Mouse (Mus musculus) limb, embryonic 13.5 days (tissue): ENCODE results near the gene Csnk2b. TPM values are rescaled to one million over a fixed set of nuclear protein-coding genes. Genes with fewer than 3 reads are reported as not detected.

Experiments
- ATAC-seq: fragments of 200-750 bp; cut with Nextera tagmentation; 2 replicates; pipeline ENCODE4 v1.8.0; 2017; ENCODE audit warnings: low read depth, moderate number of reproducible peaks, moderate TSS enrichment; ENCODE audit not compliant: low FRiP score
- H3K27ac ChIP-seq: fragments of 300-500 bp; sonication (generic); 2 replicates; pipeline ENCODE4 v1.5.1; 2015; ENCODE audit warnings: inconsistent platforms, mild to moderate bottlenecking, moderate library complexity
- H3K27me3 ChIP-seq: fragments of 300-500 bp; sonication (generic); 2 replicates; pipeline ENCODE4 v1.6.1; 2015; ENCODE audit warnings: mild to moderate bottlenecking, inconsistent platforms
- H3K36me3 ChIP-seq: fragments of 300-500 bp; sonication (generic); 2 replicates; pipeline ENCODE4 v1.6.1; 2015; ENCODE audit warnings: inconsistent platforms, mild to moderate bottlenecking, moderate library complexity
- H3K4me1 ChIP-seq: fragments of 300-500 bp; sonication (generic); 2 replicates; pipeline ENCODE4 v1.6.1; 2015; ENCODE audit warnings: inconsistent platforms
- H3K4me2 ChIP-seq: fragments of 300-500 bp; sonication (generic); replicated peaks from 2 replicates; pipeline ENCODE4 v1.6.1; 2015; ENCODE audit warnings: inconsistent platforms, mild to moderate bottlenecking, moderate library complexity
- H3K4me3 ChIP-seq: fragments of 300-500 bp; sonication (generic); 2 replicates; pipeline ENCODE4 v1.5.1; 2015; ENCODE audit warnings: moderate library complexity, mild to moderate bottlenecking, inconsistent platforms
- H3K9ac ChIP-seq: fragments of 300-500 bp; sonication (generic); 2 replicates; pipeline ENCODE4 v1.6.1; 2015; ENCODE audit warnings: mild to moderate bottlenecking, inconsistent platforms
- H3K9me3 ChIP-seq: fragments of 300-500 bp; sonication (generic); 2 replicates; pipeline ENCODE4 v1.6.1; 2016; ENCODE audit warnings: inconsistent platforms
- WGBS: fragments of 180-500 bp; shearing (Covaris S2); methylation state at CpG from one replicate; pipeline ENCODE4 v1.1.7; 2015; 5-methylcytosine and 5-hydroxymethylcytosine counted together
- polyA plus RNA-seq: library from polyadenylated mRNA; unstranded; fragments of >200 nt; fragmentation: Nextera tagmentation; extraction: Ambion mirVana; gene quantifications from 2 replicates; pipeline ENCODE4 v1.2.1, GENCODE M21; 2015

Gene Csnk2b
- polyA plus RNA-seq, 1 experiment from 2014 or later, result 279 TPM

DNA sequence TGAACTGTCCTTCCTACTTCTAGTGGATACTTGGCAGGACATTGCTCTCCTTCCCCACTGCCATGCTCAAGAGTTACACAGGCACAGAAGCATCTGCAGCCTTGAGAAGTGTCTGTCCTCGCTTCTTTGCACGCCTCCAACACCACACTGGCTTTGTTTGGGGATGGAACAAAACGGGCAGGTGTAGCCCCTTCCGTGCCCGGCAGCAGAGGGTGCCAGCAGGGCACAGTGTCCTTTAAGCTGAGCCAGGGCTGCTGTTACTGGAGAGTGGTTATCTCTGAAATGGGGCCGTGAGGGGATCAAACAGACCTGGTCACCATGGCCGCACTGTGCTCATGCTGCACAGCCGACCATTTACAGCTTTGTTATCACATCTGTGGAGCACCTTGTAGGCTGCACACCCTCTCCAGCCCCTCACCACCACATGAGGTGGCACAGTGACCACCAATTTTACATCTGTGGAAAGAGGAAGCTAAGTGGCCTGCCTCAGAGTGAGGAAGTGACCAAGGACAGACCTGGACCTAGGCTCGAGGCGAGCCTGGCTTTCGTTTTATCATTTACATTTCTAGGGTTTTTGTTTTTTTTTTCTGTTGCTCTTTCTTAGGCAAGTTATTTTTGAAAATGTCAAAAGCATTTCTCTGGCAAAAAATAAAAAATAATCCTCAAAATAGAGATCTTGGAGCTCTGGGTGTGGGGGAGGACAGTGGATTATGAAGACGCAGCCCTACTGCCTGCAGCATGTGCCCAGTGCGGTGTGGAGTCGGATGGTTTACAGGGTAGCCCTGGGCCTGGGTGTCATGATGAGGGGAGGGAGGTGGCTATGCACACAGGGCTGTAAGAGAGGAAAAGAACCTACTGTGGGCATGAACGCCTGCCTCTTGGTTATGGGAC, 27.1 kb downstream of the Csnk2b start:
- H3K4me3 ChIP-seq, result no peak overlapping the region
- H3K27ac ChIP-seq, result no peak overlapping the region
- WGBS, result 87% methylated on average over 15 of the region's 15 CpGs
- 0 out of 2 replicates have a peak overlapping the region, but pooled peaks have one; percentile 31 for H3K9ac ChIP-seq
- H3K27me3 ChIP-seq, result no peaks in the 10 kb centered on the region
- no peak overlapping the region for H3K4me2 ChIP-seq
- H3K4me1 ChIP-seq, result peaks cover 9% of the 10 kb centered on the region
- peaks cover 87% of the 10 kb centered on the region for H3K36me3 ChIP-seq
- ATAC-seq, result no peak
- H3K9me3 ChIP-seq, result no peaks in the 10 kb centered on the region

DNA sequence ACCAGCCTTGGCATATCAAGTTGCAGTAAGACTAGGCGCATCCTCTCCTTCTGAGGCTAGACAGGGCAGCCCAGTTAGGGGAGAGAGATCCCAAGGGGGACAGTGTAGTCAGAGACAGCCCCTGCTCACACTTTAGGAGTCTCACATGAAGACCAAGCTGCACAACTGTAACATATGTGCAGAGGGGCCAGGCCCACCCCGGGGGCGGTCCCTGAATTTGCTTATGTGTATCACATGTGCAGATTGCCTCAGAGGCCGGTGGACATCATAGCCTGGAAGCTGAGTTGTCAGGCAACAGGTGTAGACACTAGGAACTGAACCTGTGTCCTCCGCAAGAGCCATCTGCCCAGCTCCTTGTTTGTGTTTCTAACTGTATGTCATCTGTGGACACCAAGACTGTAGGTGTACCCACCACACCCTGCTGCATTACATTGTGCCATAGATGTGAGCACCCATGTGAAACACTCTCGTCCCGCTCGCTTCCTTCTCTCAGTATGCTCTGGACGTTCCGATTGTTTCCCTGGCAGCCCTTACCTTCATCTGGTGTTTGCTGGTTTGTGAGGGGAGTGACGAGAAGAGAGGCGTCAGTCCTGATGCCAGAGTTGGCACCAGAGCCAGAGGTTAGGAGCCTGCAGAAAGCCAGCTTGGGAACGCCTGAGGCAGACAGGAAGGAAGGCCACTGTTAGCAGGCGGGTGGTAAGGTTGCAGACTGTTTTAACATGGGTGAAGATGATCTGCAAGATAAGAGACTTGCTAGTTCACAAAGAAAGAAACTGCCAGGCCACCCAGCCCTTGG, 29.3 kb downstream of the Csnk2b start:
- H3K36me3 ChIP-seq, result peaks cover 65% of the 10 kb centered on the region
- 89% methylated on average over 14 of the region's 14 CpGs for WGBS
- no peak for ATAC-seq

DNA sequence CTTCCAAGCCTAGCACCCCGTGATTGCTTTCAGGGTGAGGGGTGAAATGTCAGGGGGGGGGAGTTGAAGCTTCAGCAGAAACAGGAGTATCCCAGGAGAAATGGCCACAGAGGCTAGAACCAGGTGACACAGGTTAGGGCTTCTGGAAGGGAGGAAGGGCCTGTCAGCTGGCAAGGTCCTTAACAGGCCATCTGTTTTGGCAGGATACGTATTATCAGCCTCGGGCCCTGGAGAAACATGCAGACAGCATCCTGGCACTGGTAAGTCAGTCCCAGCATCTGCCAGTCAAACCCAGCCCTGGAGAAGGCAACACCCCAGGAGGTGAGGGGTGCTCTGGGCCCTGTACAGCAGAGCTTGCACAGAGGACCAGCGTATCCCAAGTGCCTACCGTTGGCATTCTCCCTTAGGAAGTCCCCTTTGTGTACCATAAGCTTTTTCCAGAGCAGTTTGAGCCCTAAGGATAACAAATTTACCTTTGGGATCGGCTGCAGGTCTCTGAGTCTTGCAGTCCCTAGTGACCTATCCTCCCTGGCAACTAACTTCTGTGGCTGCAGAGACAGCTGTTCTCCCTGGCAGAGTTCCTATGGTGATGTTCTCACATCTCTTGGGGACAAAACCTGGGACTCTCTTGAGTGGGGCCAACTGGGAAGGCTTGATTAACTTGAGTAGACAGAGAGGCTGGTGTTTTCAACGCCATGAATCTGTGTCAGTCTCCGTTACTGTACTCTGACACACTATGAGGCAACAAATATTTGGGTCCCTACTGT, 31.5 kb downstream of the Csnk2b start:
- Histone ChIP-seq H3K9ac (peak overlapping the region; percentile 86), H3K4me2 (peak overlapping the region; percentile 65), H3K9me3 (no peaks in the 10 kb centered on the region), H3K4me3 (peak overlapping the region; percentile 64), H3K36me3 (peaks cover 43% of the 10 kb centered on the region), H3K27ac (0 out of 2 replicates have a peak overlapping the region, but pooled peaks have one; percentile 94), H3K4me1 (peaks cover 9% of the 10 kb centered on the region), H3K27me3 (no peaks in the 10 kb centered on the region)
- WGBS, result 69% methylated on average over 8 of the region's 8 CpGs
- no peak for ATAC-seq

More for the DNA sequence above, 29.3 kb downstream of the Csnk2b start:
- Histone ChIP-seq H3K4me2 (no peak overlapping the region), H3K9me3 (no peaks in the 10 kb centered on the region), H3K9ac (no peak overlapping the region), H3K4me1 (peaks cover 9% of the 10 kb centered on the region), H3K4me3 (no peak overlapping the region), H3K27ac (no peak overlapping the region), H3K27me3 (no peaks in the 10 kb centered on the region)

DNA sequence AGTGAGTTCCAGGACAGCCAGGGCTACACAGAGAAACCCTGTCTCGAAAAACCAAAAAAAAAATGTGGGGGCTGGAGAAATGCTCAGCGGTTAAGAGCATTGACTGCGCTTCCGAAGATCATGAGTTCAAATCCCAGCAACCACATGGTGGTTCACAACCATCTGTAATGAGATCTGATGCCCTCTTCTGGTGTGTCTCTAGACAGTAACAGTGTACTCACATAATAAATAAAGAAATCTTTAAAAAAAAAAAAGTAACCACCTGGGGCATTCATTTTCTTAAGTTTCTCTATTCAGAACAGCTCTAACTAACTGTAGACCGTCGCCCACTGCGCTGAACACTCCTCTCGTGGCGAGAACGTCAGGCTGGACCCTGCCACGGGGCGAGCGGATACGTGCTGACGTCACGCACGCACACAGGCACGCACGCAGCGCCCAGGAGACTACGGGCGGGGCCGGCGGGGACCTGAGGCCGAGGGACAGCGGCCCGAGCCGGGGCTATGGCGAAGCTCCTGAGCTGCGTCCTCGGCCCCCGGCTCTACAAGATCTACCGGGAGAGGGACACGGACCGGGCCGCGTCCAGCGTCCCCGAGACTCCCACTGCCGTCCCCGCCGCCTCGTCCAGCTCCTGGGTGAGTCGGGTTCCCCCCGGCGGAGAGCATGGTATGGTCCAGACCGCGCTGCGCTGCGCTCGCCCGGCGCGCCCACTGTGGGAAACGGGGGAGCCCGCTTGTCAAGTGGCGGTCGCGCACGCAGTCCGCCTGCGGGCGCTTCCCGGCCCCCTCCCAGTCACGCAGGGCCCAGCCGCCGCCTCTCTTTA, 32.8 kb downstream of the Csnk2b start, which contains the start of gene Abhd16a:
Gene Abhd16a, plus strand, starts transcription at position 439 of the 820 bp plus-strand sequence.
- H3K9ac ChIP-seq, result peak within 1 kb of the TSS; percentile 86
- 3% methylated on average over 67 of the region's 67 CpGs for WGBS
- peaks cover 31% of the 10 kb centered on the region for H3K36me3 ChIP-seq
- peak within 1 kb of the TSS; percentile 65 for H3K4me2 ChIP-seq
- peak within 1 kb of the TSS; percentile 64 for H3K4me3 ChIP-seq
- no peaks in the 10 kb centered on the region for H3K27me3 ChIP-seq
- H3K9me3 ChIP-seq, result no peaks in the 10 kb centered on the region
- peak; percentile 98 for ATAC-seq
- peak within 1 kb of the TSS; percentile 94 for H3K27ac ChIP-seq
- H3K4me1 ChIP-seq, result peaks cover 9% of the 10 kb centered on the region

DNA sequence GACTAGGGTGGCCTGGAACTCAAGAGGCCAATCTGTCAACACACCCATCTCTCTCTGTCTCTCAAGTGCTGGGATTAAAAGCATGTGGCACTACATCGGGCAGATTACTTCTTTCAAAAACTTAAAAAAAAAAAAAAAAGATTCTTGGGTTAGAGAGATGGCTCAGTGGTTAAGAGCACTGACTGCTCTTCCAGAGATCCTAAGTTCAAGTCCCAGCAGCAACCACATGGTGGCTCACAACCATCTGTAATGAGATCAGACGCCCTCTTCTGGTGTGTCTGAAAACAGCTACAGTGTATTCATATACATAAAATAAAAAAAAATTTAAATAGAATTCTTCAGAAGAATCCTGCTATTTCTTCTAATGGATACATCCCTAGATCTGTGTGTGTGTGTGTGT, 33.7 kb downstream of the Csnk2b start:
- peaks cover 9% of the 10 kb centered on the region for H3K4me1 ChIP-seq
- H3K4me2 ChIP-seq, result no peak overlapping the region
- no peak for ATAC-seq
- H3K27ac ChIP-seq, result no peak overlapping the region
- H3K27me3 ChIP-seq, result no peaks in the 10 kb centered on the region
- no peak overlapping the region for H3K9ac ChIP-seq
- WGBS, result 42% methylated on average over 2 of the region's 2 CpGs
- H3K9me3 ChIP-seq, result no peaks in the 10 kb centered on the region
- H3K36me3 ChIP-seq, result peaks cover 22% of the 10 kb centered on the region
- no peak overlapping the region for H3K4me3 ChIP-seq

DNA sequence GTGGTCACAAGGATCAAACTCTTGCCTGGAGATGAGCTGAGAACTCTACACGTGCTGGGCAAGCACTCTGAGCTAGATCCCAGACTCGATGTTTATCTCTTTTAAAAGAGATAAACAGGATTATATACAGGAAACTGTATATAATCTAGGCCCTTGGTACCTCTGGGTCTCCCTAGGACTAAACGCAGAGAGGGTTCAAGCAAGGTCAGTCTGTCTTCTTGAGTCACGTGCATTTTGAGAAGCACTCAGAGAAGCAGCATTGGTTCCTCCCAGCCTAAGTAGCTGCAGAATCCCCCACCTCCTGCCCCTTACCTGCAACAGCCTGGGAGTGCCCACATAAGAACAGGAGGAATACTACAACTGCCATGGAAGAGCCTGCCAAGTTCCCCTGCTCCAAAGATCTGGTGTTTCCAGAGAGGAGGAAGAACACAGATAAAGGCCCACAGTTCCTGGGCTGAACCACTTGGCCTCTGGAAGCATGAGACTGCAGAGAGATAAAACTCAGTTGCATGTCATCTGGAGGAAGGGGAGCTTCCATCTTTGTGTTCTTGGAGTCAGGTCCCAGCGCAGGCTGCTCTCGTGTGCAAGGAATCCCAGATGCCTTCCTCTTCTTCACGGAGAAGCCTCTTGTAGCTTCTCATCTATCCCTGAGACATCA, 36.5 kb downstream of the Csnk2b start, which contains the start of gene Ly6g6f:
Gene Ly6g6f, minus strand, starts transcription at position 403 of the 658 bp plus-strand sequence.
- H3K36me3 ChIP-seq, result no peaks in the 10 kb centered on the region; the same call in 1 of the 2 replicates
- ATAC-seq, result no peak
- no peak within 1 kb of the TSS for H3K4me3 ChIP-seq
- H3K9ac ChIP-seq, result peak within 1 kb of the TSS; percentile 43; the same call in 1 of the 2 replicates
- H3K9me3 ChIP-seq, result no peaks in the 10 kb centered on the region
- H3K27me3 ChIP-seq, result no peaks in the 10 kb centered on the region
- WGBS, result 77% methylated on average over 7 of the region's 7 CpGs
- H3K27ac ChIP-seq, result no peak within 1 kb of the TSS
- H3K4me2 ChIP-seq, result no peak within 1 kb of the TSS
- peaks cover 5% of the 10 kb centered on the region for H3K4me1 ChIP-seq

DNA sequence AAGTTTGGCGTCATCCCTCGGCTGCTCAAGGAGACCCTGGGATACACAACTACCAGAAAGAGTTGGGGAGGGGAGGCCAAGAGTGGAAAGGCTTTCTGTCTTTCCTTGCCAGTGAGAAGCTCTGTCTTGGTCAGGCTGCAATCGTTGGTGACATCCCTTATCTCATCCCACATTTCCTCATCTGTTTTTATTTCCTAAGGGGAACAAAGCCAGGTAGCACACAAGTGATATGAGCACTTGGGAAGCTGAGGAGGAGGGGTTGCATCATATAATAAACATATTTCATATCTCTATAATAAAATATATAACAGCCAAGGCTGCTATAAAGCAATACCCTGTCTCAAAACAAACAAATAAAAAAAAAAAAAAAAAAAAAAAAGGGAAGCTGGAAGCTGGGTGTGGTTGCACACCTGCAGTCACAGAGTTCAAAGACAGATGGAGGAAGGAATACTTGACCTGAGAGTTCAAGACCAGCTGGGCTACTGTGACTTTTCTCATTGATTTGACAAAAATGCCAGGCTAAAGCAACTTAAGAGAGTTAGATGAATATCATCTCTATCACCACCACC, 37.8 kb downstream of the Csnk2b start:
- H3K9me3 ChIP-seq, result no peaks in the 10 kb centered on the region
- ATAC-seq, result no peak
- WGBS, result 68% methylated on average over 3 of the region's 3 CpGs

DNA sequence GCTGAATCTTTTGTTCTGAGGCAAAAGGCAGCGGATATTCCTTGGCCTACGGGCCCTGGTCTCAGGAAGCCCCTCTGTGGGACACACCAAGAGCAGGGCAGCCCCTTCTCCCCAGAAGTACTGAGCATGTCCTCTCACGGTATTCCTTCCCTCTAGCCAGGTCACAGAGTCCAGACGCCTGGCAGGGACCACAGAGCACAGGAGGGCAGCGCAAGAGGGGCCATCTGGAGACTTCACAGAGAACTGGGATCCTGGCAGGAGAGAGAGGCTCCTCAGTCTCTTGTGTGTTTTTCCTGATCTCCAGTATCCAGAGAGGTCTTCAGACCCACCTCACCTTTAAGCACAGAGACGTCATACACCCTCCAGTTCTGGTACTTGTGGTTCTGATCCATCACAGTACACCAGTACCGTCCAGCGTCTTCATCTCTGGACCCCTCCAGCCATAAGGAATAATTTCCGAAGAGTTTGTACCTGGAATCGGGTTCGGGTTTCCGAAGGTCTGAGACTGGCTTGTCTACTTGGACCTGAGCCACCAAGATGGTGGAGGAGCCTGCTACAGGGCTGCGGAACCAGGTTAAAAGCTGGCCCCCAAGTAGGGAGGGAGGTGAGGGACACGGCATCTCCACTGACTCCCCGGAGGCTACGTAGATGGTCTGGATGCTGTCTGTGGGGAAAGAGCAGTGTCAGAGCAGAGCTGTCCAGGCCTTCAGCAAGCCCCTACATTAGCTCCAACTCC, 38.8 kb downstream of the Csnk2b start:
- Histone ChIP-seq H3K9me3 (no peaks in the 10 kb centered on the region), H3K4me3 (no peak overlapping the region), H3K4me2 (no peak overlapping the region), H3K9ac (no peak overlapping the region), H3K27me3 (0 out of 2 replicates have a peak, but pooled peaks cover 5% of the 10 kb centered on the region), H3K4me1 (0 out of 2 replicates have a peak, but pooled peaks cover 1% of the 10 kb centered on the region), H3K36me3 (no peaks in the 10 kb centered on the region), H3K27ac (no peak overlapping the region)
- ATAC-seq, result no peak
- 80% methylated on average over 16 of the region's 16 CpGs for WGBS

More for the DNA sequence above, 37.8 kb downstream of the Csnk2b start:
- no peak overlapping the region for H3K4me2 ChIP-seq
- no peak overlapping the region for H3K27ac ChIP-seq
- no peak overlapping the region for H3K4me3 ChIP-seq
- H3K9ac ChIP-seq, result no peak overlapping the region
- H3K27me3 ChIP-seq, result 0 out of 2 replicates have a peak, but pooled peaks cover 1% of the 10 kb centered on the region
- no peaks in the 10 kb centered on the region for H3K4me1 ChIP-seq
- no peaks in the 10 kb centered on the region for H3K36me3 ChIP-seq

DNA sequence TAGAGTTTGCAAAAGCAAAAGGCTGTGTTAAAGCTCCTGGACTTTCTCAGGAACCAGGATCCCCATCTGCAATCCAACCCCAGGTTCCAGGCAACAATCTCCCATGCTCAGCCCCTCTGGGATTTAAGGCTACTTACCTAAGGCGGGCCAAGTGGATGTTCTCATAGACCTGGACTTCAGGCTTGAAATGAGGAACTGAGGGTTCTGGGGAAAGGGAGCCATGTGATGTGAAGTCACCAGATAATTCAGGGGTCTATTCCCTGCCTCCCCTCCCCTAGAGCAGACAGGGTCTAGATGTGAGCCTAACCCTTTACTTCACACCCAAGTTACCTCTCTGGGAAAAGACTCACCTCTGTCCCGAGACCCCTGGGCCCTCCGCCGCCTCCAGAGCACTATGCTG, 41.1 kb downstream of the Csnk2b start:
- Histone ChIP-seq H3K9ac (no peak overlapping the region), H3K4me3 (no peak overlapping the region), H3K4me2 (no peak overlapping the region), H3K9me3 (no peaks in the 10 kb centered on the region; the same call in 1 of the 2 replicates), H3K27me3 (peaks cover 11% of the 10 kb centered on the region; the same call in 1 of the 2 replicates), H3K27ac (no peak overlapping the region), H3K36me3 (no peaks in the 10 kb centered on the region), H3K4me1 (peaks cover 18% of the 10 kb centered on the region)
- 87% methylated on average over 4 of the region's 4 CpGs for WGBS
- no peak for ATAC-seq

DNA sequence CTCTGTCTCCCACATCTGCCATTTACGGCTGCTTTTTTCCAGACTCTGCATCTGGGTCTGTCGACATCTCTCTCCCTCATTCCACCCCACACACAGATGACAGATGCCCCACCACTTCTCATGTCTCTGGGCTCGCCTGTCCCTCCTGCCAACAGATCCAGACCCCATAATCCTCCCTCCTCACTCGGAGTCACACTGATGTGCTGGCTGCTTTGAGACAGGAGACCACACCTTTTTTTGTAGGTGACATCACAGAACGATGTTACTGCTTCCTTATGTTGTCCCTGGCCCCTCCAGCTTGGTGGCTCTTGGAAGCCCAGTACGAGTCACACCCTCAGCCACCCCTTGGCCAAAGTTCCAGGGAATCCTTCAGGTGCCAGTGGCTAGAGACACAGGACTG, 41.6 kb downstream of the Csnk2b start:
- Histone ChIP-seq H3K4me1 (peaks cover 18% of the 10 kb centered on the region), H3K9me3 (no peaks in the 10 kb centered on the region; the same call in 1 of the 2 replicates), H3K4me3 (no peak overlapping the region), H3K27ac (no peak overlapping the region), H3K9ac (0 out of 2 replicates have a peak overlapping the region, but pooled peaks have one; percentile 4), H3K4me2 (no peak overlapping the region), H3K36me3 (no peaks in the 10 kb centered on the region), H3K27me3 (peaks cover 11% of the 10 kb centered on the region; the same call in 1 of the 2 replicates)
- WGBS, result 39% methylated on average over 6 of the region's 6 CpGs
- no peak for ATAC-seq
